Mouse (Mus musculus) liver, postnatal 0 days (tissue): ENCODE measurements at regions not wholly inside any gene's neighbourhood (a gene's known extent, or its start where the extent isn't known, plus 50 kb on each side); places are given as distances from the start of the nearest gene placed in this dataset.

ENCODE experiments used
- CTCF ChIP-seq: sonication (generic); IDR thresholded peaks from 2 replicates; pipeline ENCODE4 v1.5.1; 2016; ENCODE audit warnings: antibody characterized with exemption, low read depth
- EP300 ChIP-seq: IDR thresholded peaks from 2 replicates; pipeline ENCODE4 v1.6.1; 2016; ENCODE audit warnings: antibody characterized with exemption, low read depth, mild to moderate bottlenecking

DNA sequence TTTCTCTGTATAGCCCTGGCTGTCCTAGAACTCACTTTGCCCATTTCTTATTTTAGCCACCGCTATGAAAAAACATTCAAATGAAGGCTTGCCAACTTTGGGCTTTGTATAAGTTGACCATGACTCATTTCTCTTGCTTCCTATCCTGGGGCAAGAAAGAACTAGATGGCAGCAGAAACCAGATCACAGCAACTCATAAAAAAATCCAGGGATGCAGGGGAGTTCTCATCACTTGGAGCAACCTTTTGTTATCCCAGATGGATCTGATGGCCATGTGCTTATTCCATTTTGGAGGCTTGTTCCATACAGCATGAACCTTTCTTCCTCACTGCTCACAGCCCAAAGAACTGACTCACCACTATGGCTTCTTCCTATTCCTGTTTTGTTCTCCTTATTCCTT, 52.1 kb upstream of the Rab11fip2 start:
- TF ChIP-seq CTCF (no peak), EP300 (no peak)
